Mouse (Mus musculus): ENCODE measurements around the gene Tecpr2. TPM values are rescaled to one million over a fixed set of nuclear protein-coding genes. Genes with fewer than 3 reads are reported as not detected.

Gene Tecpr2
- polyA plus RNA-seq, 1 experiment from 2014 or later = 1.9 TPM

- no peak overlapping the region for H3K4me2 ChIP-seq (replicated peaks; ENCODE audit: low read depth, low read length)
- TF ChIP-seq CTCF (IDR thresholded peaks at IDR 0.05) (peak; percentile 95), EP300 (IDR thresholded peaks at IDR 0.05) (no peak)
- ATAC-seq (peak; percentile 93), DNase-seq (ENCODE audit: low spot score) (peak; percentile 93)
- no peak overlapping the region for H3K4me3 ChIP-seq (ENCODE audit: low read depth, low read length)
- H3K27ac ChIP-seq (ENCODE audit: low read length) = no peak overlapping the region
- 58% methylated on average over 9 of the region's 9 CpGs for WGBS
- H3K36me3 ChIP-seq (ENCODE audit: insufficient read depth, low read length) = peaks cover 14% of the 10 kb centered on the region
- no peaks in the 10 kb centered on the region for H3K27me3 ChIP-seq (replicated peaks; ENCODE audit: insufficient read depth, low read length)
- no peaks in the 10 kb centered on the region for H3K4me1 ChIP-seq (ENCODE audit: insufficient read depth, low read depth, low read length)
- no peaks in the 10 kb centered on the region for H3K9me3 ChIP-seq (ENCODE audit: low read length)
- no peak overlapping the region for H3K9ac ChIP-seq (replicated peaks; ENCODE audit: low read depth)
Observed at GRCm38 (mm10) chr12:110935983-110936620, 47.0 kb downstream of the Tecpr2 start.

- DNase-seq (ENCODE audit: low spot score) (no peak), ATAC-seq (no peak)
- TF ChIP-seq CTCF (IDR thresholded peaks at IDR 0.05) (no peak), EP300 (IDR thresholded peaks at IDR 0.05) (no peak)
- Histone ChIP-seq H3K36me3 (ENCODE audit: insufficient read depth, low read length) (peaks cover 14% of the 10 kb centered on the region), H3K4me2 (replicated peaks; ENCODE audit: low read depth, low read length) (no peak overlapping the region), H3K4me3 (ENCODE audit: low read depth, low read length) (no peak overlapping the region), H3K27ac (ENCODE audit: low read length) (no peak overlapping the region), H3K9me3 (ENCODE audit: low read length) (no peaks in the 10 kb centered on the region), H3K4me1 (ENCODE audit: insufficient read depth, low read depth, low read length) (no peaks in the 10 kb centered on the region), H3K9ac (replicated peaks; ENCODE audit: low read depth) (no peak overlapping the region), H3K27me3 (replicated peaks; ENCODE audit: insufficient read depth, low read length) (no peaks in the 10 kb centered on the region)
- WGBS = 85% methylated on average over 5 of the region's 5 CpGs
Observed at GRCm38 (mm10) chr12:110937496-110937895, 48.4 kb downstream of the Tecpr2 start.

GRCm38 (mm10) chr12:110939385-110939784 is 50.3 kb downstream of the Tecpr2 start:
- no peak for DNase-seq (ENCODE audit: low spot score)
- 95% methylated on average over 5 of the region's 5 CpGs for WGBS
- ATAC-seq = no peak

GRCm38 (mm10) chr12:110940869-110941268 is 51.8 kb downstream of the Tecpr2 start:
- 95% methylated on average over 3 of the region's 3 CpGs for WGBS

More at GRCm38 (mm10) chr12:110939385-110939784, 50.3 kb downstream of the Tecpr2 start:
- no peak overlapping the region for H3K27ac ChIP-seq (ENCODE audit: low read length)
- no peak overlapping the region for H3K4me2 ChIP-seq (replicated peaks; ENCODE audit: low read depth, low read length)
- H3K36me3 ChIP-seq (ENCODE audit: insufficient read depth, low read length) = peaks cover 8% of the 10 kb centered on the region; the same call in 1 of the 2 replicates
- no peaks in the 10 kb centered on the region for H3K27me3 ChIP-seq (replicated peaks; ENCODE audit: insufficient read depth, low read length)
- H3K4me1 ChIP-seq (ENCODE audit: insufficient read depth, low read depth, low read length) = no peaks in the 10 kb centered on the region
- TF ChIP-seq EP300 (IDR thresholded peaks at IDR 0.05) = no peak
- TF ChIP-seq CTCF (IDR thresholded peaks at IDR 0.05) = no peak
- H3K9ac ChIP-seq (replicated peaks; ENCODE audit: low read depth) = no peak overlapping the region
- H3K4me3 ChIP-seq (ENCODE audit: low read depth, low read length) = no peak overlapping the region
- H3K9me3 ChIP-seq (ENCODE audit: low read length) = no peaks in the 10 kb centered on the region

GRCm38 (mm10) chr12:110946216-110946615 is 57.2 kb downstream of the Tecpr2 start:
- H3K36me3 ChIP-seq (ENCODE audit: insufficient read depth, low read length) = peaks cover 6% of the 10 kb centered on the region; the same call in 1 of the 2 replicates
- no peak overlapping the region for H3K27ac ChIP-seq (ENCODE audit: low read length)
- H3K9ac ChIP-seq (replicated peaks; ENCODE audit: low read depth) = no peak overlapping the region
- no peak overlapping the region for H3K4me2 ChIP-seq (replicated peaks; ENCODE audit: low read depth, low read length)
- no peak for DNase-seq (ENCODE audit: low spot score)
- no peaks in the 10 kb centered on the region for H3K4me1 ChIP-seq (ENCODE audit: insufficient read depth, low read depth, low read length)
- no peaks in the 10 kb centered on the region for H3K27me3 ChIP-seq (replicated peaks; ENCODE audit: insufficient read depth, low read length)
- ATAC-seq = no peak
- no peak overlapping the region for H3K4me3 ChIP-seq (ENCODE audit: low read depth, low read length)
- no peaks in the 10 kb centered on the region for H3K9me3 ChIP-seq (ENCODE audit: low read length)
- WGBS = 81% methylated on average over 7 of the region's 7 CpGs
- no peak for TF ChIP-seq CTCF (IDR thresholded peaks at IDR 0.05)
- no peak for TF ChIP-seq EP300 (IDR thresholded peaks at IDR 0.05)

More at GRCm38 (mm10) chr12:110940869-110941268, 51.8 kb downstream of the Tecpr2 start:
- Histone ChIP-seq H3K9ac (replicated peaks; ENCODE audit: low read depth) (no peak overlapping the region), H3K4me3 (ENCODE audit: low read depth, low read length) (no peak overlapping the region), H3K27ac (ENCODE audit: low read length) (no peak overlapping the region), H3K36me3 (ENCODE audit: insufficient read depth, low read length) (peaks cover 8% of the 10 kb centered on the region; the same call in 1 of the 2 replicates), H3K4me2 (replicated peaks; ENCODE audit: low read depth, low read length) (no peak overlapping the region), H3K9me3 (ENCODE audit: low read length) (no peaks in the 10 kb centered on the region), H3K4me1 (ENCODE audit: insufficient read depth, low read depth, low read length) (no peaks in the 10 kb centered on the region), H3K27me3 (replicated peaks; ENCODE audit: insufficient read depth, low read length) (no peaks in the 10 kb centered on the region)
- ATAC-seq = no peak
- DNase-seq (ENCODE audit: low spot score) = no peak
- TF ChIP-seq EP300 (IDR thresholded peaks at IDR 0.05) = no peak
- TF ChIP-seq CTCF (IDR thresholded peaks at IDR 0.05) = no peak

- Histone ChIP-seq H3K9me3 (ENCODE audit: low read length) (no peaks in the 10 kb centered on the region), H3K4me2 (replicated peaks; ENCODE audit: low read depth, low read length) (no peak overlapping the region), H3K27ac (ENCODE audit: low read length) (no peak overlapping the region), H3K4me3 (ENCODE audit: low read depth, low read length) (no peak overlapping the region), H3K9ac (replicated peaks; ENCODE audit: low read depth) (no peak overlapping the region), H3K27me3 (replicated peaks; ENCODE audit: insufficient read depth, low read length) (no peaks in the 10 kb centered on the region), H3K4me1 (ENCODE audit: insufficient read depth, low read depth, low read length) (no peaks in the 10 kb centered on the region), H3K36me3 (ENCODE audit: insufficient read depth, low read length) (peaks cover 6% of the 10 kb centered on the region; the same call in 1 of the 2 replicates)
- ATAC-seq (no peak), DNase-seq (ENCODE audit: low spot score) (no peak)
- 88% methylated on average over 6 of the region's 6 CpGs for WGBS
- TF ChIP-seq EP300 (IDR thresholded peaks at IDR 0.05) (no peak), CTCF (IDR thresholded peaks at IDR 0.05) (no peak)
Observed at GRCm38 (mm10) chr12:110948082-110948909, 59.2 kb downstream of the Tecpr2 start.
